Mouse (Mus musculus): ENCODE data around the gene Npr2.

Gene Npr2

DNA sequence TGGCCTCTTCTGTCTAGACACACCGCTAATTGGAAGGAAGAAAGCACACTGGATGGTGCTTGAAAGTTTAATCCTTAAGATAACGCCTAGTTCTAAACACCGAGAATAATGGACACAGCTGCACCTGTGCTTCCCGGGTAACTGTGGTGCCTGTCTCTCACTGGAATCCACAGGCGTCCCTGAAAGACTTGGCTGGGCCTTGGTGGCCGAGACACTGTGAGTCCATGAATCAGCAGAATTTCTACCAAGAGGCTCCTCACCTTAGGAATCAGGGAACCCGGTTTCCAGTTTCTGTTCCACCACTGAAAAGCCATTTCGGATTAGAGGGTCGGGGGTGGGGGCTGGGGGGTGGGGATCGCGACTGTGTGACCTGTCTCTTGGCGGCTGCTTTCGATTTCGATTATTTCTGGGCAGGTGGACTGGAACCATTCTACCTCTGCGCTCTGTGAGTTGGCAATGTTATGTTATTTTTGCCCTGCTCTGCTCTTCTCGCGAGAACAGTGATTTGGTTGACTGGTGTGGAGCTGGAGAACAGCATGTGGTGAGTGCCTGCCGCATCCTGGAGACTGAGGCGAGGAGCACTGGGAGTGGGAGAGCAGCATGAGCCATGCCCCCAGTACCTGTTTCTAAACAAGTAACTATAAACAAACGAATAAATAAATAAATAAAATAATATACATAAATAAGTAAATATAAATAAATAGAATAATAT is 2.5 kb upstream of the Npr2 start:
- no peak for DNase-seq (ENCODE audit: low spot score in 2 of 2)

DNA sequence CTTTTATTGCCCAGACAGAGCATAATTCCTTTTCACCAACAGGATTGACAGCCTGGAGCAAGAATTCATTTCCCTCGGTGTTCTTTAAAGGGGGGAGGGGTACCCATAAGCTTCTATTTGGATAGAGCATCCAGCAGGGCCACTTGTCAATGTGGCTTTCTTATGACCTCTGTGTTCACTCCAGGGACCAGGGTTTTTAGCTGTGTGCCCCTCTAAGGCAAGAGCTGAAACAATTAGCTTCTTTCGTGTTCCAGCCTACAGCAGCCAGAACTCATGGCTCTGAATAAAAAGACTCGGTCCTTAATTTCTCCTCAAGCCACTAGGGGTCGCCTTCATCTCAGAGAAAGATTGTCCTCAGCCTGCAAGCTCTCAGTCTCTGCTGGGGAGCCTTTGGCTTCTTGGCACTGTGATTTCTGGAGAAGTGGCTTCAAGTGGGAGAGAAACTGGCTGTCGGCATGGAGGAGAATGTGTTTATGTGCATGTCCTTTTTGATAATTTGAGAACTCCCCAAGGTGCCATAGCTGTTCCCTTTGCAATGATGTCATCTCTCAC is 1.6 kb upstream of the Npr2 start:
- peak in 1 of 2 experiments; percentile 80 for DNase-seq (ENCODE audit: low spot score in 2 of 2)

DNA sequence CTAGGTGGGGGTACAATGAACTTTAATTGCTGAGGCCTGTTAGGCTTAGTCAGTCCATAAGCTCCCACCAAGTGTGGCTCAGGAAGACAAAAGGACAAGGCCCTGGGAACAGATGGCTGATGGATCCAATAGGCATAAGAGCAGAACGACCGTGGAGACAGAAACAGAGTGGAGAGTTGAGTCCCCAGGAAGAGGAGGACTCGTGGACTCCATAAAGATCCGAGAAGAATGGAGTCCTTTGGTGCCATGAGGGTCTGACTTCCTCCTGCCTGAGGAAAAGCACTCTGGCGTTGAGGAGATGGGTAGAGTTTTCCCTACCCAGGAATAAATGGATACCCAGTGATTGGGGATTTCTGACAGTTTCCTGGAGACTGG is 1.1 kb upstream of the Npr2 start:
- peak in 1 of 2 experiments; percentile 15 for DNase-seq (ENCODE audit: low spot score in 2 of 2)

DNA sequence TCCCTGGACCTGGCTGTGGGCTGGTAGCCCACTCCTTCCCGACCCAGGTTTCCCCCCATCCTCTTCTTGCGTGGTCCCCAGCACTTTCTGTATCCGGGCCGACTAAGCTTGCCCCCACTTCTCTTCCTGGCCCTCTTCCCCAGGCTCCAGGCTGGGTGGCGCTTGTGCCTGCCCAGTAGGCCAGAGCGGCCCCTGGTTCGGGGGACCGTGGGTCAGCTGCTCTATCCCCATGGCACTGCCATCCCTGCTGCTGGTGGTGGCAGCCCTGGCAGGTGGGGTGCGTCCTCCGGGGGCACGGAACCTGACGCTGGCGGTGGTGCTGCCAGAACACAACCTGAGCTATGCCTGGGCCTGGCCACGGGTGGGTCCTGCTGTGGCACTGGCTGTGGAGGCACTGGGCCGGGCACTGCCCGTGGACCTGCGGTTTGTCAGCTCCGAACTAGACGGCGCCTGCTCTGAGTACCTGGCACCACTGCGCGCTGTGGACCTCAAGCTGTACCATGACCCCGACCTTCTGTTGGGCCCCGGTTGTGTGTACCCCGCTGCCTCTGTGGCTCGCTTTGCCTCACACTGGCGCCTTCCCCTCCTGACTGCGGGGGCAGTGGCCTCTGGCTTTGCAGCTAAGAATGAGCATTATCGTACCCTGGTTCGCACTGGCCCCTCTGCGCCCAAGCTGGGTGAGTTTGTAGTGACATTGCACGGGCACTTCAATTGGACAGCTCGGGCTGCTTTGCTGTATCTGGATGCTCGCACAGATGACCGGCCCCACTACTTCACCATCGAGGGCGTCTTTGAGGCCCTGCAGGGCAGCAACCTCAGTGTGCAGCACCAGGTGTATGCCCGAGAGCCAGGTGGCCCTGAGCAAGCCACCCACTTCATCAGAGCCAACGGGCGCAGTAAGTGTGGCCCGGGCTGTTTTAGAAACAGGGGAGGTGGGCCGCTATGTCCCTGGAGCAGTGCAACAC is 503 bp downstream of the Npr2 start:
- DNase-seq (ENCODE audit: low spot score in 2 of 2) = peak; percentile 18 to 30

- peak in 1 of 2 experiments; percentile 16 for DNase-seq (ENCODE audit: low spot score in 2 of 2)
Measured at GRCm38 (mm10) chr4:43633296-43633695, 1.6 kb downstream of the Npr2 start.

GRCm38 (mm10) chr4:43633736-43634135 is 2.0 kb downstream of the Npr2 start:
- DNase-seq (ENCODE audit: low spot score in 2 of 2) = peak in 1 of 2 experiments; percentile 2

DNA sequence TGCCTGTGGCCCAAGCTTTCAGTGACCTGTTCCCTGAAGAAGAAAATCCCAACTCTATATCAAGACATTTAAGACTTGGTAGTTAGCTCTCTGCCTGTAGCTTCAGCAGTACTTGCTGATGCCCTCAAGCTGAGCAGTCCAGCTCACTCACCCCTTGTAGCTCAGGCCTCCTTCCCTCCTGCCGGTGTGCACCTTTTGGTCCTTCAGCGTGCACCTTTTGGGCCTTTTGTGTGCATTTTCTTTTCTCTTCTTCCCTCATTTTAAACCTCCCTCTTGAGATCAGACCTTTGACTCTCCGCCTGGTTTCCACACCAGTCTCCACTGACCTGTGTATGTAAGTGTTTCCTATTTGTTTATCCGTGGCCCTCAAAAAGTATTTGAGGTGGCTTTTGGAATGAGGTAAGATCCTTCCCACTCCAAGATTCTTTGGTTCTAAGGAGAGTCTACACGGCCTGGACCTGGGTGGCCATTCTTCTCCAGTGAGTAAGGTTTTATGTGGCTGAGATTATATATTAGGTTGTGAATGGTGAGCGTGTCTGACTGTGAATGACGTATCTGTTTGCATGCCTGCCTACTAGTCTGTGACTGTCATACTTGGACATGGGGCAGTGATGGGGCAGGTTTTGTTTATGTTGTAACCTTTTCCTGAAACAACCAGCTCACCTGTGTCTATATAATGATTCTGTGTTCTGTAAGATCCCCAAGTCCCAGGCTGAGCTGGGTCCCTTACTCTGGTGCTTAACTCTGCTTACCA is 3.1 kb downstream of the Npr2 start:
- DNase-seq (ENCODE audit: low spot score in 2 of 2) = no peak

- peak in 1 of 2 experiments; percentile 11 for DNase-seq (ENCODE audit: low spot score in 2 of 2)
Measured at GRCm38 (mm10) chr4:43636751-43637150, 5.0 kb downstream of the Npr2 start.

GRCm38 (mm10) chr4:43640076-43640475 is 8.3 kb downstream of the Npr2 start:
- peak in 1 of 2 experiments; percentile 11 for DNase-seq (ENCODE audit: low spot score in 2 of 2)

GRCm38 (mm10) chr4:43640491-43640890 is 8.8 kb downstream of the Npr2 start:
- DNase-seq (ENCODE audit: low spot score in 2 of 2) = peak in 1 of 2 experiments; percentile 16

DNA sequence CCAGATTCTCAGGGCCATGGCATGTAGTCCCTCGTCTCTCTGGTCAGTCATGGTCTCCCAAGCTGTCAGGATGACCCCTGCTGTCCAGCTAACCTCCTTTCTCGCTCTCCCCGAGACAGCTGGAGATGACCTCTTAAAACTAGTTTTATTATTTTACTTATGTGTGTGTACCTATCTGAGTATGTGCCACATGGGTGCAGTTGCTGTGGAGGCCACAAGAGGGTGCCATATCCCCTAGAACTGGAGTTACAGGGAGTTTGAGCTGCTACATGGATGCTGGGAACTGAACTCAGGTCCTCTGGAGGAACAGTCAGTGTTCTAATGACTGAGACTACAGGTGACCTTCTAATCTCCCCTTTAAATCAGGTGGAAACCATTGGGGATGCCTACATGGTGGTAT is 18.0 kb downstream of the Npr2 start:
- no peak for DNase-seq (ENCODE audit: low spot score in 2 of 2)

GRCm38 (mm10) chr4:43652726-43653125 is 21.0 kb downstream of the Npr2 start:
- no peak for DNase-seq (ENCODE audit: low spot score in 2 of 2)

- peak in 1 of 2 experiments; percentile 29 for DNase-seq (ENCODE audit: low spot score in 2 of 2)
Measured at GRCm38 (mm10) chr4:43653161-43654015, 21.7 kb downstream of the Npr2 start, which contains the start of gene Spag8. Gene Spag8 (minus strand): TSS chr4:43653594.

DNA sequence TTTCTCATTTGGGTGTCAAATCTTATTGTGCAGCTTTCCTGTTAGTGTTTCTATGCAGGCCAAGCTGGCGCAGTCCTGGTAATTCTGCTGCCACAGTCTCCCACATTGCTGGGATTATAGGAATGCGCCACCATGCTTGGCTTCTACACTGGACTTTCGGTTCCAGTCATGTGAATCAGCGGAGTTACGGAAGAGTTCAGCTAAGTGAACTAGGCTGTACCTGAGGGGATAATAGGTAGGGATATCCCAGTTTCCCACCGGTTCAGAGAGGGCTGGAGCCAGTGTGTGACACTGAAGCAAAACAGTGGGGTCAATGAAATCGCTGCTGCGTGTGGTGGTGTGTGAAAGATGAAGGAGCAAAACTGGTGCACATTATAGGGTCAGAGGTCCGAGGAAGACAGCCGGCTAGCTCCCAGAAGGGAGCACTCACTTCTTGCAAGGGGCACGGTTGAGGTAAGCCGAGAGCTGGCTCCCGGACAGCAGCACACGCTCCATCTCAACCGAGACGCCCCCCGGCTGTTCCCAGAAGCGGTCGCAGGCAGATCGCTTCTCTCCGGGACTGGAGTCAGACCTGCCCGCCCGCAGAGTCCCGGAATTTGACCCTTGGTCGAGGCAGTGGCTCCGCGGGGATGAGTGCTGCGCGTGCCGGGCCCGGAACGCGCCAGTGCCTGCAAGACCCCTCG is 24.1 kb downstream of the Npr2 start:
- DNase-seq (ENCODE audit: low spot score in 2 of 2) = no peak

- DNase-seq (ENCODE audit: low spot score in 2 of 2) = peak; percentile 75 to 92
Measured at GRCm38 (mm10) chr4:43656339-43657109, 24.8 kb downstream of the Npr2 start, which contains the start of gene Hint2. Gene Hint2 (minus strand): TSS chr4:43656466.

- no peak for DNase-seq (ENCODE audit: low spot score in 2 of 2)
Measured at GRCm38 (mm10) chr4:43657146-43657545, 25.4 kb downstream of the Npr2 start.

DNA sequence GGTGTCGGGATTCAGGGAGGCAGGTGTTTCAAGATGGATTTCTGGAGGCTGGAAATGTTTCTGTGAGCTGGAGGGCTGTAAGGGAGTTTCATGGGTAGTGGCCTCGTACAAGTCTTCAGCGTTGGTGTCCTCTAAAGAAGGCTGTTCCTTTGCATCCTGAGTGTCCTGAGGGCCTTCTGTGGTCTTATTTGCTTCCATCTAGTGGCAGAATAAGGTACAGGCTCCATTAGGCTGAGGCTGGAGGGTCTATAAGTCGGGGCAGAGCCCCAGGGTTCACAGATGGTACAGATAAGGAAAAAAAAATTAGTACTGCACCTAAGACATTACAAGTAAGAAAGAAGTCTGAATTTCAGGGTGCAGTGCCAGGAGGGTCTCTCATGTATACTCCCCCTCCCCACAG is 34.7 kb downstream of the Npr2 start:
- no peak for DNase-seq (ENCODE audit: low spot score in 2 of 2)

- DNase-seq (ENCODE audit: low spot score in 2 of 2) = peak; percentile 79 to 89
Measured at GRCm38 (mm10) chr4:43668782-43669427, 37.2 kb downstream of the Npr2 start, which contains the start of the genes Tmem8b and Fam221b. Gene Tmem8b (plus strand): TSS chr4:43668971. Gene Fam221b (minus strand): TSS chr4:43669145.

All from cerebellum, postnatal 4 days (tissue).